Mouse (Mus musculus): Measurements from ENCODE around the gene Best1. TPM values are rescaled to one million over a fixed set of nuclear protein-coding genes. Genes with fewer than 3 reads are reported as not detected.

Gene Best1
- polyA plus RNA-seq, 1 experiment: 0.09 TPM

- H3K79me3 ChIP-seq (ENCODE audit: low read depth): peaks cover 72% of the 10 kb centered on the region
- no peak overlapping the region for H3K4me3 ChIP-seq (ENCODE audit: insufficient read depth, poor library complexity, severe bottlenecking)
- peaks cover 50% of the 10 kb centered on the region for H3K36me3 ChIP-seq (ENCODE audit: control insufficient read depth, insufficient read depth)
- no peaks in the 10 kb centered on the region for H3K27me3 ChIP-seq (ENCODE audit: control insufficient read depth, insufficient read depth, insufficient read length)
- H3K79me2 ChIP-seq (ENCODE audit: control insufficient read depth, insufficient read depth): peaks cover 92% of the 10 kb centered on the region
- no peak for TF ChIP-seq FOSL1 (IDR thresholded peaks at IDR 0.05; ENCODE audit: insufficient read depth, low read length, poor library complexity, severe bottlenecking)
- TF ChIP-seq CTCF (IDR thresholded peaks at IDR 0.05; ENCODE audit: control insufficient read depth, insufficient read depth, insufficient read length): no peak
- TF ChIP-seq USF1 (IDR thresholded peaks at IDR 0.05; ENCODE audit: low read depth): no peak
- no peak for TF ChIP-seq MYOD1 (IDR thresholded peaks at IDR 0.05; ENCODE audit: control insufficient read depth, insufficient read length, low read depth)
- H3ac ChIP-seq (ENCODE audit: control insufficient read depth, insufficient read length, low read depth): no peak overlapping the region
Observed at GRCm38 (mm10) chr19:10045707-10046106, 44.3 kb upstream of the Best1 start.

- peaks cover 33% of the 10 kb centered on the region for H3K36me3 ChIP-seq (ENCODE audit: control insufficient read depth, insufficient read depth)
- no peak for TF ChIP-seq USF1 (IDR thresholded peaks at IDR 0.05; ENCODE audit: low read depth)
- no peak for TF ChIP-seq MYOG (IDR thresholded peaks at IDR 0.05; ENCODE audit: control insufficient read depth, extremely low read depth, insufficient read length)
- peak; percentile 78 for TF ChIP-seq CEBPB (IDR thresholded peaks at IDR 0.05; ENCODE audit: low read depth)
- no peak for TF ChIP-seq CTCF (IDR thresholded peaks at IDR 0.05; ENCODE audit: control insufficient read depth, insufficient read depth, insufficient read length)
- TF ChIP-seq MAX (IDR thresholded peaks at IDR 0.05): peak; percentile 19
- TF ChIP-seq MYOD1 (IDR thresholded peaks at IDR 0.05; ENCODE audit: control insufficient read depth, insufficient read length, low read depth): peak; percentile 84
- no peak for TF ChIP-seq FOSL1 (IDR thresholded peaks at IDR 0.05; ENCODE audit: insufficient read depth, low read length, poor library complexity, severe bottlenecking)
- no peak overlapping the region for H3ac ChIP-seq (ENCODE audit: control insufficient read depth, insufficient read length, low read depth)
- H3K4me3 ChIP-seq (ENCODE audit: insufficient read depth, poor library complexity, severe bottlenecking): no peak overlapping the region
- peaks cover 71% of the 10 kb centered on the region for H3K79me2 ChIP-seq (ENCODE audit: control insufficient read depth, insufficient read depth)
- no peaks in the 10 kb centered on the region for H3K27me3 ChIP-seq (ENCODE audit: control insufficient read depth, insufficient read depth, insufficient read length)
- peaks cover 59% of the 10 kb centered on the region for H3K79me3 ChIP-seq (ENCODE audit: low read depth)
Observed at GRCm38 (mm10) chr19:10043643-10044042, 42.2 kb upstream of the Best1 start.

- H3K79me2 ChIP-seq (ENCODE audit: control insufficient read depth, insufficient read depth): peaks cover 63% of the 10 kb centered on the region
- peak overlapping the region; percentile 93 for H3K4me3 ChIP-seq (ENCODE audit: insufficient read depth, poor library complexity, severe bottlenecking)
- H3K79me3 ChIP-seq (ENCODE audit: low read depth): peaks cover 51% of the 10 kb centered on the region
- no peak for TF ChIP-seq CTCF (IDR thresholded peaks at IDR 0.05; ENCODE audit: control insufficient read depth, insufficient read depth, insufficient read length)
- TF ChIP-seq MYOG (IDR thresholded peaks at IDR 0.05; ENCODE audit: control insufficient read depth, extremely low read depth, insufficient read length): no peak
- no peak for TF ChIP-seq MYOD1 (IDR thresholded peaks at IDR 0.05; ENCODE audit: control insufficient read depth, insufficient read length, low read depth)
- TF ChIP-seq USF1 (IDR thresholded peaks at IDR 0.05; ENCODE audit: low read depth): no peak
- no peak for TF ChIP-seq CEBPB (IDR thresholded peaks at IDR 0.05; ENCODE audit: low read depth)
- H3ac ChIP-seq (ENCODE audit: control insufficient read depth, insufficient read length, low read depth): peak overlapping the region; percentile 60
- H3K36me3 ChIP-seq (ENCODE audit: control insufficient read depth, insufficient read depth): peaks cover 33% of the 10 kb centered on the region
- H3K27me3 ChIP-seq (ENCODE audit: control insufficient read depth, insufficient read depth, insufficient read length): no peaks in the 10 kb centered on the region
Observed at GRCm38 (mm10) chr19:10042816-10043215, 41.4 kb upstream of the Best1 start.

GRCm38 (mm10) chr19:10042232-10042631 is 40.8 kb upstream of the Best1 start:
- Histone ChIP-seq H3K27me3 (ENCODE audit: control insufficient read depth, insufficient read depth, insufficient read length) (no peaks in the 10 kb centered on the region), H3K4me3 (ENCODE audit: insufficient read depth, poor library complexity, severe bottlenecking) (peak overlapping the region; percentile 93), H3K79me2 (ENCODE audit: control insufficient read depth, insufficient read depth) (peaks cover 57% of the 10 kb centered on the region), H3ac (ENCODE audit: control insufficient read depth, insufficient read length, low read depth) (peak overlapping the region; percentile 94), H3K79me3 (ENCODE audit: low read depth) (peaks cover 47% of the 10 kb centered on the region), H3K36me3 (ENCODE audit: control insufficient read depth, insufficient read depth) (peaks cover 33% of the 10 kb centered on the region)
- TF ChIP-seq MYOD1 (IDR thresholded peaks at IDR 0.05; ENCODE audit: control insufficient read depth, insufficient read length, low read depth) (peak; percentile 18), FOSL1 (IDR thresholded peaks at IDR 0.05; ENCODE audit: insufficient read depth, low read length, poor library complexity, severe bottlenecking) (no peak), MAX (IDR thresholded peaks at IDR 0.05) (peak; percentile 78)

- H3K27me3 ChIP-seq (ENCODE audit: control insufficient read depth, insufficient read depth, insufficient read length): no peaks in the 10 kb centered on the region
- TF ChIP-seq MYOD1 (IDR thresholded peaks at IDR 0.05; ENCODE audit: control insufficient read depth, insufficient read length, low read depth): no peak
- peak; percentile 2 for TF ChIP-seq CTCF (IDR thresholded peaks at IDR 0.05; ENCODE audit: control insufficient read depth, insufficient read depth, insufficient read length)
- peak within 1 kb of the TSS; percentile 94 for H3ac ChIP-seq (ENCODE audit: control insufficient read depth, insufficient read length, low read depth)
- peak within 1 kb of the TSS; percentile 93 for H3K4me3 ChIP-seq (ENCODE audit: insufficient read depth, poor library complexity, severe bottlenecking)
- H3K79me3 ChIP-seq (ENCODE audit: low read depth): peaks cover 41% of the 10 kb centered on the region
- H3K79me2 ChIP-seq (ENCODE audit: control insufficient read depth, insufficient read depth): peaks cover 51% of the 10 kb centered on the region
- H3K36me3 ChIP-seq (ENCODE audit: control insufficient read depth, insufficient read depth): peaks cover 27% of the 10 kb centered on the region
Observed at GRCm38 (mm10) chr19:10041388-10042148, 40.1 kb upstream of the Best1 start, which contains the start of gene Fads3. TSS of gene Fads3 (plus strand) at chr19:10041569.

- Histone ChIP-seq H3ac (ENCODE audit: control insufficient read depth, insufficient read length, low read depth) (peak overlapping the region; percentile 34), H3K4me3 (ENCODE audit: insufficient read depth, poor library complexity, severe bottlenecking) (peak overlapping the region; percentile 93), H3K36me3 (ENCODE audit: control insufficient read depth, insufficient read depth) (peaks cover 20% of the 10 kb centered on the region), H3K79me3 (ENCODE audit: low read depth) (peaks cover 35% of the 10 kb centered on the region), H3K79me2 (ENCODE audit: control insufficient read depth, insufficient read depth) (peaks cover 44% of the 10 kb centered on the region), H3K27me3 (ENCODE audit: control insufficient read depth, insufficient read depth, insufficient read length) (no peaks in the 10 kb centered on the region)
- TF ChIP-seq FOSL1 (IDR thresholded peaks at IDR 0.05; ENCODE audit: insufficient read depth, low read length, poor library complexity, severe bottlenecking): no peak
Observed at GRCm38 (mm10) chr19:10040866-10041387, 39.5 kb upstream of the Best1 start.

Data from C2C12 (cell line).